Mouse (Mus musculus) ES-CJ7 (cell line): Measurements from ENCODE around the gene Gstm1.
"Not testable (repeated sequence)": the region's sequence is repeated elsewhere in the genome, so short reads cannot be mapped to it uniquely, and the experiment has no call there.

Experiments
- DNase-seq: peaks from one replicate; pipeline ENCODE4 v3.0.0; 2011; ENCODE audit warnings: low read depth, low spot score

The Gstm1 gene

GRCm38 (mm10) chr3:108016468-108016867, 1.3 kb downstream of the Gstm1 start:
- not testable (repeated sequence) for DNase-seq

- no peak for DNase-seq
Measured at GRCm38 (mm10) chr3:108014974-108015346, 2.8 kb downstream of the Gstm1 start.

- no peak for DNase-seq
Measured at GRCm38 (mm10) chr3:108014098-108014973, 3.4 kb downstream of the Gstm1 start.

- DNase-seq, result no peak
Measured at GRCm38 (mm10) chr3:108013331-108013871, 4.4 kb downstream of the Gstm1 start.

GRCm38 (mm10) chr3:108011558-108011957, 6.2 kb downstream of the Gstm1 start:
- DNase-seq, result no peak

- no peak for DNase-seq
Measured at GRCm38 (mm10) chr3:108010286-108010685, 7.5 kb downstream of the Gstm1 start.

GRCm38 (mm10) chr3:108002021-108002420, 15.8 kb downstream of the Gstm1 start:
- DNase-seq, result no peak

- DNase-seq, result no peak
Measured at GRCm38 (mm10) chr3:107999491-107999890, 18.3 kb downstream of the Gstm1 start.

- DNase-seq, result no peak
Measured at GRCm38 (mm10) chr3:107998591-107998990, 19.2 kb downstream of the Gstm1 start.

GRCm38 (mm10) chr3:107996576-107996975, 21.2 kb downstream of the Gstm1 start:
- DNase-seq, result peak; percentile 57

- DNase-seq, result peak; percentile 79
Measured at GRCm38 (mm10) chr3:107995974-107996373, 21.8 kb downstream of the Gstm1 start.

- DNase-seq, result peak; percentile 34
Measured at GRCm38 (mm10) chr3:107986041-107986562, 31.7 kb downstream of the Gstm1 start, which contains the start of gene Gstm2. Gene Gstm2, minus strand, starts transcription at chr3:107986453.

GRCm38 (mm10) chr3:107985141-107985540, 32.6 kb downstream of the Gstm1 start:
- DNase-seq, result not testable (repeated sequence)

- DNase-seq, result no peak
Measured at GRCm38 (mm10) chr3:107984471-107984870, 33.3 kb downstream of the Gstm1 start.

- no peak for DNase-seq
Measured at GRCm38 (mm10) chr3:107983771-107984170, 34.0 kb downstream of the Gstm1 start.

- DNase-seq, result no peak
Measured at GRCm38 (mm10) chr3:107982726-107983125, 35.0 kb downstream of the Gstm1 start.

- peak; percentile 30 for DNase-seq
Measured at GRCm38 (mm10) chr3:107981261-107981660, 36.5 kb downstream of the Gstm1 start.

GRCm38 (mm10) chr3:107977691-107978090, 40.1 kb downstream of the Gstm1 start:
- DNase-seq, result no peak

- no peak for DNase-seq
Measured at GRCm38 (mm10) chr3:107974237-107974636, 43.5 kb downstream of the Gstm1 start.

GRCm38 (mm10) chr3:107972070-107972469, 45.7 kb downstream of the Gstm1 start:
- DNase-seq, result no peak

GRCm38 (mm10) chr3:107971101-107971500, 46.7 kb downstream of the Gstm1 start:
- not testable (repeated sequence) for DNase-seq

- DNase-seq, result peak; percentile 41
Measured at GRCm38 (mm10) chr3:107968724-107969395, 48.9 kb downstream of the Gstm1 start, which contains the start of gene Gstm3. Gene Gstm3, minus strand, starts transcription at chr3:107969283.
